Mouse (Mus musculus) MEL (cell line): Measurements from ENCODE around the gene Gramd4. TPM values are rescaled to one million over a fixed set of nuclear protein-coding genes. Genes with fewer than 3 reads are reported as not detected.

ENCODE experiments used
- DNase-seq: peaks from one replicate; pipeline ENCODE4 v3.0.0; 2011; ENCODE audit warnings: low read depth, low spot score
- H3K27ac ChIP-seq: 2 replicates; pipeline ENCODE4 v1.5.1; 2012; ENCODE audit warnings: low read depth, mild to moderate bottlenecking, control low read depth, low read length, moderate library complexity; ENCODE audit not compliant: control insufficient read depth
- H3K27me3 ChIP-seq, 2 experiments: fragments of 150-350 bp in 1 of 2; sonication (generic) in 1 of 2; 2 replicates each; pipeline ENCODE4 v1.6.1; 2012; ENCODE audit warnings: low read length in 2 of 2, mild to moderate bottlenecking in 2 of 2, improper control_type of control experiment in 1 of 2, moderate library complexity in 1 of 2; ENCODE audit not compliant: insufficient read depth in 2 of 2, control insufficient read depth in 1 of 2
- H3K36me3 ChIP-seq, 2 experiments: 2 replicates each; pipeline ENCODE4 v1.6.1; 2012 to 2014; ENCODE audit warnings: low read length in 2 of 2, improper control_type of control experiment in 1 of 2, inconsistent platforms in 1 of 2, mild to moderate bottlenecking in 1 of 2; ENCODE audit not compliant: insufficient read depth in 2 of 2, control insufficient read depth in 1 of 2
- H3K4me1 ChIP-seq, 2 experiments: fragments of 150-350 bp in 1 of 2; sonication (generic) in 1 of 2; 2 replicates each; pipeline ENCODE4 v1.6.1; 2012; ENCODE audit warnings: low read length in 2 of 2, improper control_type of control experiment in 1 of 2, mild to moderate bottlenecking in 1 of 2; ENCODE audit not compliant: insufficient read depth in 2 of 2, control insufficient read depth in 1 of 2
- H3K4me3 ChIP-seq, 2 experiments: fragments of 150-350 bp in 1 of 2; sonication (generic) in 1 of 2; 2 replicates each; pipeline ENCODE4 v1.5.1; 2012; ENCODE audit warnings: low read depth in 2 of 2, low read length in 2 of 2, mild to moderate bottlenecking in 2 of 2, moderate library complexity in 2 of 2, control low read depth in 1 of 2, improper control_type of control experiment in 1 of 2; ENCODE audit not compliant: control insufficient read depth in 1 of 2, insufficient read depth in 1 of 2
- H3K79me2 ChIP-seq: 2 replicates; pipeline ENCODE4 v1.6.1; 2012; ENCODE audit warnings: mild to moderate bottlenecking, low read length, moderate library complexity; ENCODE audit not compliant: control insufficient read depth, poor library complexity, insufficient read depth
- H3K9ac ChIP-seq: 2 replicates; pipeline ENCODE4 v1.6.1; 2012; ENCODE audit warnings: low read depth, mild to moderate bottlenecking, control low read depth, low read length, moderate library complexity; ENCODE audit not compliant: control insufficient read depth, poor library complexity, severe bottlenecking
- H3K9me3 ChIP-seq: fragments of 150-350 bp; sonication (generic); replicated peaks from 2 replicates; pipeline ENCODE4 v1.6.1; 2012; ENCODE audit warnings: mild to moderate bottlenecking, low read length, improper control_type of control experiment, moderate library complexity; ENCODE audit not compliant: insufficient read depth
- CHD1 ChIP-seq: IDR thresholded peaks from 2 replicates; pipeline ENCODE4 v1.6.1; 2012; ENCODE audit warnings: low read depth, mild to moderate bottlenecking, inconsistent platforms, low read length, improper control_type of control experiment
- CHD2 ChIP-seq: IDR thresholded peaks from 2 replicates; pipeline ENCODE4 v1.6.1; 2011; ENCODE audit warnings: low read length, improper control_type of control experiment
- EP300 ChIP-seq, 2 experiments: IDR thresholded peaks; 2 replicates each; pipeline ENCODE4 v1.6.1; 2011; ENCODE audit warnings: improper control_type of control experiment in 2 of 2, low read length in 2 of 2, low read depth in 1 of 2, mild to moderate bottlenecking in 1 of 2
- ETS1 ChIP-seq: IDR thresholded peaks from 2 replicates; pipeline ENCODE4 v1.6.1; 2012; ENCODE audit warnings: low read depth, mild to moderate bottlenecking, inconsistent platforms, low read length, improper control_type of control experiment, moderate library complexity
- GATA1 ChIP-seq: IDR thresholded peaks from 2 replicates; pipeline ENCODE4 v1.6.1; 2011; ENCODE audit warnings: low read depth, low read length, improper control_type of control experiment
- JUND ChIP-seq: IDR thresholded peaks from 2 replicates; pipeline ENCODE4 v1.6.1; 2011; ENCODE audit warnings: low read depth, mild to moderate bottlenecking, improper control_type of control experiment, low read length
- KAT2A ChIP-seq: conservative IDR thresholded peaks from 2 replicates; pipeline ENCODE4 v1.6.1; 2012; ENCODE audit warnings: low read depth, low read length, improper control_type of control experiment, inconsistent platforms
- MEF2A ChIP-seq: IDR thresholded peaks from 2 replicates; pipeline ENCODE4 v1.6.1; 2014; ENCODE audit warnings: low read depth, mild to moderate bottlenecking, inconsistent platforms, low read length, improper control_type of control experiment; ENCODE audit not compliant: poor library complexity, insufficient replicate concordance, severe bottlenecking; ENCODE audit errors: extremely low read depth
- MXI1 ChIP-seq: IDR thresholded peaks from 2 replicates; pipeline ENCODE4 v1.6.1; 2011; ENCODE audit warnings: mild to moderate bottlenecking, low read depth, low read length, improper control_type of control experiment
- MYB ChIP-seq: IDR thresholded peaks from 2 replicates; pipeline ENCODE4 v1.6.1; 2011; ENCODE audit warnings: mild to moderate bottlenecking, low read depth, low read length, improper control_type of control experiment
- NRF1 ChIP-seq: IDR thresholded peaks from 2 replicates; pipeline ENCODE4 v1.6.1; 2014; ENCODE audit warnings: low read depth, mild to moderate bottlenecking, inconsistent platforms, low read length, improper control_type of control experiment, moderate library complexity; ENCODE audit not compliant: poor library complexity, insufficient read depth, severe bottlenecking
- POLR2A ChIP-seq, 2 experiments: IDR thresholded peaks; 2 replicates each; pipeline ENCODE4 v1.6.1; 2011 to 2012; ENCODE audit warnings: low read length in 2 of 2, mild to moderate bottlenecking in 2 of 2, control low read depth in 1 of 2, improper control_type of control experiment in 1 of 2, low read depth in 1 of 2, moderate library complexity in 1 of 2; ENCODE audit not compliant: control insufficient read depth in 1 of 2, insufficient read depth in 1 of 2, poor library complexity in 1 of 2
- POLR2AphosphoS2 ChIP-seq: IDR thresholded peaks from 2 replicates; pipeline ENCODE4 v1.6.1; 2011; ENCODE audit warnings: low read length, improper control_type of control experiment
- POLR2AphosphoS5 ChIP-seq: IDR thresholded peaks from 2 replicates; pipeline ENCODE4 v1.6.1; 2012; ENCODE audit warnings: low read depth, borderline replicate concordance, mild to moderate bottlenecking, inconsistent platforms, low read length, moderate library complexity, mixed read lengths
- USF1 ChIP-seq: IDR thresholded peaks from 2 replicates; pipeline ENCODE4 v1.6.1; 2014; ENCODE audit warnings: low read depth, mild to moderate bottlenecking, inconsistent platforms, low read length, improper control_type of control experiment, moderate library complexity
- USF2 ChIP-seq, 2 experiments: IDR thresholded peaks; 2 replicates each; pipeline ENCODE4 v1.6.1; 2011 to 2012; ENCODE audit warnings: improper control_type of control experiment in 2 of 2, low read length in 2 of 2, borderline replicate concordance in 1 of 2, inconsistent platforms in 1 of 2, low read depth in 1 of 2, mild to moderate bottlenecking in 1 of 2; ENCODE audit not compliant: insufficient read depth in 1 of 2
- ZC3H11A ChIP-seq: IDR thresholded peaks from 2 replicates; pipeline ENCODE4 v1.6.1; 2012; ENCODE audit warnings: low read depth, mild to moderate bottlenecking, inconsistent platforms, low read length, improper control_type of control experiment
- ZMIZ1 ChIP-seq: IDR thresholded peaks from 2 replicates; pipeline ENCODE4 v1.6.1; 2012; ENCODE audit warnings: low read depth, mild to moderate bottlenecking, inconsistent platforms, low read length, improper control_type of control experiment, moderate library complexity
- ZNF384 ChIP-seq: IDR thresholded peaks from 2 replicates; pipeline ENCODE4 v1.6.1; 2012; ENCODE audit warnings: low read depth, mild to moderate bottlenecking, inconsistent platforms, low read length, improper control_type of control experiment
- polyA plus RNA-seq, 2 experiments: library from polyadenylated mRNA; stranded (reverse) in 1 of 2; unstranded in 1 of 2; fragments of >175 nt in 1 of 2; fragments of >200 nt in 1 of 2; gene quantifications; 2 replicates each; pipeline versions ENCODE4 v1.2.1 to v1.2.4; 2012; ENCODE audit warnings: low replicate concordance in 2 of 2, low read depth in 1 of 2; ENCODE audit not compliant: insufficient read length in 2 of 2, insufficient read depth in 1 of 2, missing spikeins in 1 of 2
- total RNA-seq: library from RNA; depleted of rRNA; stranded (reverse); fragments of 300-350 nt; gene quantifications from 2 replicates; pipeline ENCODE4 v1.2.3, GENCODE M21; 2012

Gene Gramd4
- total and polyA plus RNA-seq, 3 experiments = 35.2 to 43.1 (median 38.0) TPM

DNA sequence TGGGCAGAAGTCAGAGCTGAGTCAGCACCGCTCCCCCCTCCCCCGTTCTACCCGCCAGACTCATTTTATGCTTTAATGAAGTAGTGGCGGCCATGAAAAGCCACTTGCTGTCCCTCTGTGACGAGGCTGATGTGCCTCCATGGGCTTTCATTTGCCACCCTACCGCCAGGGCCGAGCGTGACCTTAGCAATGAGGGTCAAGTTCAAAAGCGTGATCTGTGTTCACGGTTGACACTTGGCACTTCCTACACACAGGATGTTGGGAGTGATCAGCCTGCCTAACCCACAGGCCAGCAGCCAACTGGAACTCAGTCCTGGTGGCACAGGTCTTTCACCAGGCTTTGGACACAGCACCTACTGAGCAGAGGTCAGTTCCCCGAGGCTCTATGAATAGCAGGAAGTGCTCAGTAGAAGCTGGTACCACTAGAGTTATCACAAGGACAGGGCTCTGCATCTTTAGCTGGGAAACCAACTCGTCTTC lies 96.0 kb downstream of the Gramd4 start:
- Histone ChIP-seq H3K4me3 (no peak overlapping the region), H3K27ac (no peak overlapping the region), H3K79me2 (no peaks in the 10 kb centered on the region), H3K9ac (no peak overlapping the region), H3K27me3 (no peaks in the 10 kb centered on the region), H3K36me3 (no peaks in the 10 kb centered on the region), H3K9me3 (no peaks in the 10 kb centered on the region), H3K4me1 (no peaks in the 10 kb centered on the region)
- DNase-seq = no peak
- TF ChIP-seq MYB = no peak
- no peak for TF ChIP-seq POLR2A (IDR thresholded peaks at IDR 0.05; ENCODE audit: control insufficient read depth in 1 of 2, insufficient read depth in 1 of 2, low read depth in 1 of 2, low read length in 2 of 2, poor library complexity in 1 of 2)
- no peak for TF ChIP-seq ZC3H11A
- TF ChIP-seq MXI1 = no peak
- TF ChIP-seq NRF1 = no peak
- no peak for TF ChIP-seq CHD1
- TF ChIP-seq KAT2A = no peak
- no peak for TF ChIP-seq CHD2
- no peak for TF ChIP-seq ZMIZ1
- no peak for TF ChIP-seq USF2 (IDR thresholded peaks at IDR 0.05; ENCODE audit: borderline replicate concordance in 1 of 2, insufficient read depth in 1 of 2, low read depth in 1 of 2, low read length in 2 of 2)
- TF ChIP-seq EP300 (IDR thresholded peaks at IDR 0.05; ENCODE audit: low read depth in 1 of 2, low read length in 2 of 2) = no peak
- TF ChIP-seq ZNF384 = no peak
- TF ChIP-seq ETS1 = no peak
- no peak for TF ChIP-seq POLR2AphosphoS5
- no peak for TF ChIP-seq GATA1

DNA sequence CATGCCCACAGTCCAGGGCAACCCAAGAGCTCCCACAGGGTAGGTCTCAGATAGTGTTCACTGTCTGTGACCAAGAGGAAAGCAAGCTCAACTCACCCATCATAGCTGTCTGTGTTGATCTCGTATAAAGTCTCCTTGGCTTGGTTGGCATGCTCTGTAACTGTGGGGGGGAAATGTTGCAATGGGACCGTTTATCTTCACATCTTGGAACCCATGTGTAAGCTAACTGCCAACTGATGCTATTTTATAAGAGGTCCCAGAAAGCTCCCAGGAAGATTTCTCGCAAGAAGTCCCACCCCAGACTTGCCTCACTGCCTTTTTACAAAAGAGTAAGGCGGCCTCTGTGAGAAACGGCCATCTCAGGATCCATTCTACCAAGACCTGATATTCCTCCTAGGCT lies 99.0 kb downstream of the Gramd4 start:
- no peaks in the 10 kb centered on the region for H3K9me3 ChIP-seq
- H3K4me3 ChIP-seq = no peak overlapping the region
- H3K79me2 ChIP-seq = no peaks in the 10 kb centered on the region
- H3K27me3 ChIP-seq = no peaks in the 10 kb centered on the region
- peaks cover 3 to 14% of the 10 kb centered on the region in 2 experiments for H3K4me1 ChIP-seq
- no peak overlapping the region for H3K27ac ChIP-seq
- no peak for TF ChIP-seq USF1
- TF ChIP-seq POLR2AphosphoS2 = no peak
- TF ChIP-seq MEF2A = no peak
- TF ChIP-seq ETS1 = no peak
- no peak for TF ChIP-seq JUND
- peaks cover 0 to 13% of the 10 kb centered on the region in 2 experiments; a peak in 2 of 4 replicates for H3K36me3 ChIP-seq
- no peak for DNase-seq
- H3K9ac ChIP-seq = no peak overlapping the region
